Mouse (Mus musculus) hindbrain, embryonic 15.5 days (tissue): ENCODE measurements around the gene Ovgp1. TPM values are rescaled to one million over a fixed set of nuclear protein-coding genes. Genes with fewer than 3 reads are reported as not detected.

Source experiments
- ATAC-seq: fragments of 200-750 bp; cut with Nextera tagmentation; 2 replicates; pipeline ENCODE4 v1.8.0; 2017; ENCODE audit warnings: low read depth, moderate number of reproducible peaks, moderate TSS enrichment; ENCODE audit not compliant: low FRiP score
- H3K27ac ChIP-seq: fragments of 300-500 bp; sonication (generic); replicated peaks from 2 replicates; pipeline ENCODE4 v1.5.1; 2015; ENCODE audit warnings: mild to moderate bottlenecking, inconsistent platforms
- H3K27me3 ChIP-seq: fragments of 300-500 bp; sonication (generic); 2 replicates; pipeline ENCODE4 v1.6.1; 2015; ENCODE audit warnings: control low read depth, inconsistent platforms
- H3K36me3 ChIP-seq: fragments of 300-500 bp; sonication (generic); 2 replicates; pipeline ENCODE4 v1.6.1; 2015; ENCODE audit warnings: control low read depth, inconsistent platforms
- H3K4me1 ChIP-seq: fragments of 300-500 bp; sonication (generic); replicated peaks from 2 replicates; pipeline ENCODE4 v1.6.1; 2015; ENCODE audit warnings: control low read depth, inconsistent platforms
- H3K4me2 ChIP-seq: fragments of 300-500 bp; sonication (generic); 2 replicates; pipeline ENCODE4 v1.6.1; 2015; ENCODE audit warnings: moderate library complexity, mild to moderate bottlenecking, inconsistent platforms
- H3K4me3 ChIP-seq: fragments of 300-500 bp; sonication (generic); 2 replicates; pipeline ENCODE4 v1.5.1; 2015; ENCODE audit warnings: mild to moderate bottlenecking, inconsistent platforms
- H3K9ac ChIP-seq: fragments of 300-500 bp; sonication (generic); 2 replicates; pipeline ENCODE4 v1.6.1; 2015; ENCODE audit warnings: inconsistent platforms
- H3K9me3 ChIP-seq: fragments of 300-500 bp; sonication (generic); 2 replicates; pipeline ENCODE4 v1.6.1; 2016; ENCODE audit warnings: control low read depth, inconsistent platforms
- WGBS: fragments of 180-500 bp; shearing (Covaris S2); methylation state at CpG from one replicate; pipeline ENCODE4 v1.1.7; 2015; 5-methylcytosine and 5-hydroxymethylcytosine counted together
- polyA plus RNA-seq: library from polyadenylated mRNA; unstranded; fragments of >200 nt; fragmentation: Nextera tagmentation; extraction: Ambion mirVana; gene quantifications from 2 replicates; pipeline ENCODE4 v1.2.1, GENCODE M21; 2015

Ovgp1 gene
- 3.7 and 4.2 TPM in 2 replicates for polyA plus RNA-seq

- no peak for ATAC-seq
- no peak within 1 kb of the TSS for H3K4me2 ChIP-seq
Observed at GRCm38 (mm10) chr3:105973411-105973810, at the start of gene Ovgp1. Gene Ovgp1 (plus strand): TSS chr3:105973711.

GRCm38 (mm10) chr3:105924616-105925015, 48.9 kb upstream of the Ovgp1 start:
- no peaks in the 10 kb centered on the region for H3K9me3 ChIP-seq
- H3K4me3 ChIP-seq = no peak overlapping the region
- no peak overlapping the region for H3K9ac ChIP-seq
- WGBS = 87% methylated on average over 9 of the region's 9 CpGs
- no peak overlapping the region for H3K4me2 ChIP-seq
- ATAC-seq = no peak
- no peaks in the 10 kb centered on the region for H3K36me3 ChIP-seq
- H3K27me3 ChIP-seq = no peaks in the 10 kb centered on the region
- no peaks in the 10 kb centered on the region for H3K4me1 ChIP-seq
- H3K27ac ChIP-seq = no peak overlapping the region

More at GRCm38 (mm10) chr3:105973411-105973810, at the start of gene Ovgp1:
- WGBS = 73% methylated on average over 3 of the region's 3 CpGs
- Histone ChIP-seq H3K9me3 (no peaks in the 10 kb centered on the region), H3K9ac (no peak within 1 kb of the TSS), H3K36me3 (peaks cover 21% of the 10 kb centered on the region), H3K27me3 (no peaks in the 10 kb centered on the region), H3K27ac (no peak within 1 kb of the TSS), H3K4me1 (no peaks in the 10 kb centered on the region), H3K4me3 (no peak within 1 kb of the TSS)

GRCm38 (mm10) chr3:105927561-105928194, 45.8 kb upstream of the Ovgp1 start:
- H3K4me2 ChIP-seq = no peak overlapping the region
- H3K4me1 ChIP-seq = no peaks in the 10 kb centered on the region
- no peak overlapping the region for H3K27ac ChIP-seq
- WGBS = 80% methylated on average over 7 of the region's 7 CpGs
- H3K9ac ChIP-seq = no peak overlapping the region
- no peak for ATAC-seq
- H3K4me3 ChIP-seq = no peak overlapping the region
- no peaks in the 10 kb centered on the region for H3K36me3 ChIP-seq
- no peaks in the 10 kb centered on the region for H3K9me3 ChIP-seq
- H3K27me3 ChIP-seq = no peaks in the 10 kb centered on the region

- Histone ChIP-seq H3K27ac (no peak overlapping the region), H3K4me2 (no peak overlapping the region), H3K4me1 (no peaks in the 10 kb centered on the region), H3K4me3 (no peak overlapping the region), H3K36me3 (no peaks in the 10 kb centered on the region), H3K9me3 (no peaks in the 10 kb centered on the region), H3K27me3 (no peaks in the 10 kb centered on the region), H3K9ac (no peak overlapping the region)
- no peak for ATAC-seq
- 83% methylated on average over 3 of the region's 3 CpGs for WGBS
Observed at GRCm38 (mm10) chr3:105928195-105928569, 45.3 kb upstream of the Ovgp1 start.

GRCm38 (mm10) chr3:105928781-105929180, 44.7 kb upstream of the Ovgp1 start:
- Histone ChIP-seq H3K4me1 (no peaks in the 10 kb centered on the region), H3K27ac (no peak overlapping the region), H3K9me3 (no peaks in the 10 kb centered on the region), H3K4me3 (no peak overlapping the region), H3K27me3 (no peaks in the 10 kb centered on the region), H3K36me3 (no peaks in the 10 kb centered on the region), H3K4me2 (no peak overlapping the region), H3K9ac (no peak overlapping the region)
- WGBS = 87% methylated on average over 6 of the region's 6 CpGs
- ATAC-seq = no peak

- H3K27ac ChIP-seq = no peak overlapping the region
- H3K27me3 ChIP-seq = no peaks in the 10 kb centered on the region
- H3K4me2 ChIP-seq = no peak overlapping the region
- H3K9me3 ChIP-seq = no peaks in the 10 kb centered on the region
- no peak overlapping the region for H3K9ac ChIP-seq
- H3K4me3 ChIP-seq = no peak overlapping the region
- 91% methylated on average over 7 of the region's 7 CpGs for WGBS
- ATAC-seq = no peak
- H3K36me3 ChIP-seq = no peaks in the 10 kb centered on the region
- no peaks in the 10 kb centered on the region for H3K4me1 ChIP-seq
Observed at GRCm38 (mm10) chr3:105929821-105930220, 43.7 kb upstream of the Ovgp1 start.

GRCm38 (mm10) chr3:105931095-105931494, 42.4 kb upstream of the Ovgp1 start:
- 89% methylated on average over 2 of the region's 2 CpGs for WGBS
- ATAC-seq = no peak
- Histone ChIP-seq H3K9ac (no peak overlapping the region), H3K27me3 (no peaks in the 10 kb centered on the region), H3K4me1 (no peaks in the 10 kb centered on the region), H3K9me3 (no peaks in the 10 kb centered on the region), H3K4me3 (no peak overlapping the region), H3K27ac (no peak overlapping the region), H3K4me2 (no peak overlapping the region), H3K36me3 (no peaks in the 10 kb centered on the region)

- Histone ChIP-seq H3K27me3 (no peaks in the 10 kb centered on the region), H3K4me3 (no peak within 1 kb of the TSS), H3K4me2 (no peak within 1 kb of the TSS), H3K27ac (no peak within 1 kb of the TSS), H3K9ac (no peak within 1 kb of the TSS), H3K4me1 (no peaks in the 10 kb centered on the region), H3K9me3 (no peaks in the 10 kb centered on the region), H3K36me3 (0 out of 2 replicates have a peak, but pooled peaks cover 2% of the 10 kb centered on the region)
- 87% methylated on average over 8 of the region's 8 CpGs for WGBS
- no peak for ATAC-seq
Observed at GRCm38 (mm10) chr3:105932240-105933071, 41.1 kb upstream of the Ovgp1 start, which contains the start of gene I830077J02Rik. Gene I830077J02Rik (minus strand): TSS chr3:105932664.

GRCm38 (mm10) chr3:105933926-105934325, 39.6 kb upstream of the Ovgp1 start:
- H3K36me3 ChIP-seq = 0 out of 2 replicates have a peak, but pooled peaks cover 4% of the 10 kb centered on the region
- ATAC-seq = no peak
- H3K27me3 ChIP-seq = no peaks in the 10 kb centered on the region
- no peaks in the 10 kb centered on the region for H3K9me3 ChIP-seq
- H3K9ac ChIP-seq = no peak overlapping the region
- H3K4me3 ChIP-seq = no peak overlapping the region
- WGBS = 95% methylated on average over 6 of the region's 6 CpGs
- H3K4me1 ChIP-seq = no peaks in the 10 kb centered on the region
- H3K4me2 ChIP-seq = no peak overlapping the region
- no peak overlapping the region for H3K27ac ChIP-seq

- no peaks in the 10 kb centered on the region for H3K27me3 ChIP-seq
- 75% methylated on average over 5 of the region's 5 CpGs for WGBS
- H3K9ac ChIP-seq = no peak overlapping the region
- no peaks in the 10 kb centered on the region for H3K4me1 ChIP-seq
- 0 out of 2 replicates have a peak, but pooled peaks cover 4% of the 10 kb centered on the region for H3K36me3 ChIP-seq
- no peaks in the 10 kb centered on the region for H3K9me3 ChIP-seq
- ATAC-seq = no peak
- no peak overlapping the region for H3K4me3 ChIP-seq
- H3K27ac ChIP-seq = no peak overlapping the region
- no peak overlapping the region for H3K4me2 ChIP-seq
Observed at GRCm38 (mm10) chr3:105935033-105935432, 38.5 kb upstream of the Ovgp1 start.

GRCm38 (mm10) chr3:105936111-105936510, 37.4 kb upstream of the Ovgp1 start:
- Histone ChIP-seq H3K36me3 (peaks cover 9% of the 10 kb centered on the region), H3K9ac (no peak overlapping the region), H3K9me3 (no peaks in the 10 kb centered on the region), H3K4me1 (no peaks in the 10 kb centered on the region), H3K27me3 (no peaks in the 10 kb centered on the region), H3K4me3 (no peak overlapping the region), H3K27ac (no peak overlapping the region), H3K4me2 (no peak overlapping the region)
- WGBS = 95% methylated on average over 4 of the region's 4 CpGs
- ATAC-seq = no peak

- Histone ChIP-seq H3K4me3 (no peak overlapping the region), H3K9me3 (no peaks in the 10 kb centered on the region), H3K27me3 (no peaks in the 10 kb centered on the region), H3K4me1 (peaks cover 1% of the 10 kb centered on the region; the same call in 1 of the 2 replicates), H3K9ac (no peak overlapping the region), H3K36me3 (peaks cover 74% of the 10 kb centered on the region), H3K27ac (no peak overlapping the region), H3K4me2 (no peak overlapping the region)
- ATAC-seq = no peak
- 93% methylated on average over 7 of the region's 7 CpGs for WGBS
Observed at GRCm38 (mm10) chr3:105951348-105951747, 22.2 kb upstream of the Ovgp1 start.
